Mouse (Mus musculus) G1E-ER4 (cell line): ENCODE results near the gene Borcs7. TPM values are rescaled to one million over a fixed set of nuclear protein-coding genes. Genes with fewer than 3 reads are reported as not detected.

Experiments
- GATA1 ChIP-seq: IDR thresholded peaks from one replicate; pipeline ENCODE4 v1.8.0; 2012; ENCODE audit warnings: low read length, inconsistent platforms
- polyA plus RNA-seq: library from polyadenylated mRNA; stranded (reverse); fragments of >175 nt; gene quantifications from 2 replicates; pipeline ENCODE4 v1.2.3, GENCODE M21; 2012

Gene Borcs7
- polyA plus RNA-seq, 1 experiment: 1.3 TPM

DNA sequence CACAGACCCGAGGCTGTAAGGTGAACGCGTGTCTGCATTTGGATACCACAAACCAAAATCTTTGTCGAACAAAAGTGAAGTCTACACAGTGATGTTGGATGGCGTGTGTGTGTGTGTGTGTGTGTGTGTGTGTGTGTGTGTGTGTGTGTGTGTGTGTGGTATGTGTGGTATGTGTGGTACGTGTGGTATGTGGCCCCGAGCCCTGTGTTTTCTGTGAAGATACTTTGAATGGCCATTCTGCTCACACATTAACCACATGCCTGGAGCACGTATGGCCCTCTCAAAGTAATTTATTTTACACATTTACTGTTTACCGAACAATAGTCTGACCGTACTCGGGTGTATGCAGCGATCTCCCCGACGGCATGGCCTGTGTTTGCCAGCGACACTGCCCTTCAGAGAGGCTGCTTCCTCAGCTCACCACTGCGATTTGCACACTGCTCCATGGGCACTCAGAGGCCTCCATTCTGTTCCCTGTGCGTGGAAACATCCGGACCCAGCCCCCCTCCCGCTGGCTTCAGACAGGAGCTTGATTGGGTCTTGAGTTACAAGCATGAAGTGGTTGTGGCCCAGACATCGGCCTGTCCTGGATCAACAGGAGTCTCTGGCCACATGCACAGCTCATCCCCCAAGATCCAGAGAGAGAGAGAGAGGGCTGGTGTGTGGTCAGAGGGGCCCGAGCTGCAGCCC, 33.4 kb upstream of the Borcs7 start:
- no peak for TF ChIP-seq GATA1

GRCm38 (mm10) chr19:46657339-46658020, 32.2 kb upstream of the Borcs7 start:
- no peak for TF ChIP-seq GATA1

DNA sequence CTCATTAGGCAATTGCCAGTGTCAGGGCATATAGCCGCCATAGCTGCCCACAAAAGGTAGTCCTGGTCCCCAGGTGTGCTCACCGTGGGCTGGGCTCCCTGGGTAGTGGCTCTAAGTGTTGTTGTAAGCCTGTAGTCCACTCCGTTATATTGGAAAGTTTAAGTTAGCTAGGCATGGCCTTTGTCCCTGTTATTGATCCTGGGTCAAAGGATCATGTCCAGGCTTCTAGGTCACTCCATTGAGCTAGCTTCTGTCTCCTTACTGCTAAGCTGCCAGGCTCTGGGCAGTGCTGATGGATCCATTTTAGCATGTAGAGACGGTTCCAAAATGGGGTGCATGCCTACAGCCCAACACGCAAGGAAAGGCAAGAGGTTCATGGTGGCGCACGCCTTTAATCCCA, 31.4 kb upstream of the Borcs7 start:
- TF ChIP-seq GATA1: no peak

DNA sequence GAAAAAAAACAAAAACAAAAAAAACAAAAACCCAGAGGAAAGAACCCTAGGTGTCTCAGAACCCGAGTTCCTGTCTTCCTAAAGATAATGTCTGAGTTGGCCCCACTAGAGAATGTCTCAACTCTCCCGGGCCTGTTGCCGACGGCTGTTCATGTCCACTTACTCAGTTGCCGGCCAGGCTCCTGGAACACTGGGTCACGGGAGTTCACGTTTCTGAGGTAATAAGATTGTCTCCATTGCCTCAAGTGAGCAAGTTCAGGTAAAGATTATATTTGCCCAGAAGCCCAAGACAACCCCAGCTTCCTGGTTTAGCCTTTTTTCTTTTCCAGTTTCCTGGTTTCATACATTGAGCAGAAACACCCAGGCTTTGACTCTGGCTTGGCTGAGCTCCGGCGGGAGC, 30.9 kb upstream of the Borcs7 start:
- TF ChIP-seq GATA1: no peak

- no peak for TF ChIP-seq GATA1
These were observed 28.2 kb upstream of the Borcs7 start for GRCm38 (mm10) chr19:46661511-46661910.

DNA sequence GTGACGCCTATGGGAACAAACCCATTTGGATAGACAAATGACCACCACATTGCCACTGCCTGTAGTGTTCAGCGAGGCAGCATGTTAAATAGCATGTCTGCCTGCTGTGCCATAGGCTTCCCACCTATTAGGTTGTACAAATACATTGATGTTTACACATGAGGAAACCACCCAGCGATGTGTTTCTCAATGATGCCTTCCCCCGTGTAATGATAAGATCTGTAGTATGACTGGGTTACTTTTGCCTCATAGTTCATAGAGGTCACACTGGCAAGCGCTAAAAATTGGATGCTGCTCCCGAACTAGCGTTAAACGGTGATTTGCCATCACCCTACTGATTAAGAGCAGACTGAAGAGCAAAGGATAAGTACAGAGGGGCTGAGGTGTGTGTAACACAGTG, 27.5 kb upstream of the Borcs7 start:
- no peak for TF ChIP-seq GATA1

GRCm38 (mm10) chr19:46662784-46663183, 26.9 kb upstream of the Borcs7 start:
- TF ChIP-seq GATA1: no peak

GRCm38 (mm10) chr19:46665474-46665873, 24.2 kb upstream of the Borcs7 start:
- no peak for TF ChIP-seq GATA1

DNA sequence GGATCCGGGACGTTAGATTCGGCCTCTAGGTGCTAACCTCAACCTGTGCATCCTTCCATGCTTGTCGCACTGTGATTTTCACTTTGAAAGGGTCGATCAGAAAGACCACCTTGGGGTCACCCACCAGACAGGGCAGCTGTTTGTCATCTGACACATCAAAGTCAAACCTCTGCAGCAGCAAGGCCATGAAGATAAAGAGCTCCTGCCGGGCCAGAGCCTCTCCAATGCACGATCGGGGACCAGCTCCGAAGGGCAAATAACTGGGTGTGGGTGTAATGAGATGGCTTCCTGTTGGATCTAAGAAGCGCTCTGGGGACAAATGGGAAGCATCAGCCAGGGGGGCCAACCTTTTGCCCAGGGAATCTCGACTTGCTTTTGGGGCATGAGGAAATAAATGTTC, 22.4 kb upstream of the Borcs7 start:
- TF ChIP-seq GATA1: no peak

GRCm38 (mm10) chr19:46668263-46668662, 21.4 kb upstream of the Borcs7 start:
- TF ChIP-seq GATA1: no peak

- TF ChIP-seq GATA1: no peak
These were observed 19.9 kb upstream of the Borcs7 start for GRCm38 (mm10) chr19:46669802-46670201.

DNA sequence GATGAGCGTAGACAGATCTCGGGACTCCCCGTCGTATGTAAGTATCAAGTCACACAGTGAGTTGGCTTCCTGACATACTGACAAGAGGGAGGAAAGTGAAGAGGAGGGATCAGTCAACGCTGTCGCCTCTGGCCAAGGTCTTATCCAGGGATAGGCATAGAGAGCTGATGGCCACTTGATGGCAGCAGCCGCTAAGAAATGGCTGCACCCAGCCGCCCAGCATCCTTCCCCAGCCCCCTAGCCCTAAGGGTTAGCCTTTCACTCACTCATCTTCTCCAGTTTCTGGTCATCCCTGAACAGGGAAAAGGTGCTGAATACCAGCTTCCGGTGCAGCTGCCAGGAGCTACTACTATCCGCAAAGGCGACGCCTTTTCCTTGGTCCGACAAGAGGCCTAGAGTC, 19.0 kb upstream of the Borcs7 start:
- TF ChIP-seq GATA1: no peak

- no peak for TF ChIP-seq GATA1
These were observed 16.8 kb upstream of the Borcs7 start, which contains the start of gene Cyp17a1 for GRCm38 (mm10) chr19:46672766-46673418. Gene Cyp17a1 (minus strand): TSS chr19:46673172.

DNA sequence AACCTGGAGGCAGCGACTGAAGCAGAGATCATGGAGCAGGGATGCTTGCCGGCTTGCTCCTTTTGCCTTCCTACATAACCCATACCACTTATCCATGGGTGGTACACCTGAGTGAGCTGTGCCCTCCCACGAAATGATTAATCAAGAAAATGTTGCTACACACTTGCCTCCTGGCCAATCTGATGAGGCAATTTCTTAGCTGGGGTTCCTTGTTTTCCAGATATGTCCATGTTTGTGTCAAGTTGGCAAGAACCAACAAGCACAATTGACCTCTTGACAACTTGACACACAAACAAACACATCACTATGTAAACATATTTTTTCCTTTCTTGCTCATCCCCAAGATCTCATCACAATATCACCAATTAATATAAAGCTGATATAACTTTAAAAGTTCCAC, 14.1 kb upstream of the Borcs7 start:
- TF ChIP-seq GATA1: no peak

- TF ChIP-seq GATA1: no peak
These were observed 9.9 kb upstream of the Borcs7 start for GRCm38 (mm10) chr19:46679720-46680383.

DNA sequence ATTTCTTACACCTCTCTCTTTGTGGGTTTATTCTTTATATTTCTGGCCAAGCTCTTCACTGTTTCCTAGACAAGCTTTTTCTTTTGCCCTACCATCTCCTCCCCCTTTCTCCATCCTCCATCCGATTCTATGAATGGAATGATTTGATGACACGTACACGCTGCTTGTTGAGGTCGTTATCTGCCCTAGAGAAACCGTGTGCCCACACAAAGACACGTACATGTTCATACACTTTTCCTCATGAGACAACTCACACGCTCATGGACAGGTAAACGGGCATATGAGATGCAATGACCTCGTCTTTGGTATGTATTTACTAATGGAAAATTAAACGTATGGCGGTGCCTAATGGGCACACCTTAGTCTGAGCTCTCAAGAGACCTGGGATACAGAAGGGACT, 681 bp downstream of the Borcs7 start:
- TF ChIP-seq GATA1: no peak
